Mouse (Mus musculus) T-cell, adult 2 months (primary cell): Measurements from ENCODE around the gene Donson.
A peak's percentile ranks its signal among the peaks of the same experiment; 100 is the strongest.
"Not testable (repeated sequence)": the region's sequence is repeated elsewhere in the genome, so short reads cannot be mapped to it uniquely, and the experiment has no call there.

ENCODE experiments used
- DNase-seq: peaks from one replicate; pipeline ENCODE4 v3.0.0; 2022; ENCODE audit warnings: low spot score

The Donson gene

GRCm38 (mm10) chr16:91688023-91688618 is 449 bp downstream of the Donson start:
- no peak for DNase-seq

DNA sequence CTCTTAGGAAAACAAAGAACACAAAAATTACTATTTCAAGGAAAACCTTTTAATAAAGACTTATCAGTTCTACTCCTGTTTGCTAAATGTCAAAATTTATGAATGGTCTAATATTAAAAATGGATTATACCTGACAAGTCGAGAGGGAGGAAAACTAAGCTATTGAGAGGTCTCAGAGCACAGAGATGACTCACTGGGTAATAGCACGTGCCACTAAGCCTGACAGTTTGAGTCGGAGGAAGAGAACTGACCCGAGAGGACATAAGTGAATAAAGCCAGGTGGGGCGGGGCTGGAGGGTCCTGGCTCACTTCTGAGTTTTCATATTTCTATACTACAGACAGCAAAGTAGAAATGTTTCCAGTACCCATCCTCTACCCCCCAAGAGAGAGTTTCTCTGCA is 2.2 kb downstream of the Donson start:
- DNase-seq: no peak

DNA sequence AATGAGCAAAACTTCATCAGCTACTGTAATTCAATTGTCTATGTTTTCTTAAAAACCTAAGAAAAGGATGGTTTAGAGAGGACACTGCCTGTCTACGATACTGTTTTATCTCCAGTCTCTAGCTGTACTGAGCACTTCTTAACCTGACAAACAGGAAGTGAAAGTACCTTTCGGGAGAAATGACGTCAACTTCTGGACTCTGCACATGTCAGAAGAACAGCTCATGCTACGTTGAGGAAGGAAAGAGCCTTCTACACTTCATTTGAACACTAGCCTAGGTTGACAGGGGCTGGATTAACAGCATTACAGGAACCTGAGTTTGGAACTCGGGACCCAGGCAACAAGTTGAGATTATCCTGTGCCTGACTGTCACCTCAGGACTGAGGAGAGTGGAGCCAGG is 3.0 kb downstream of the Donson start:
- peak; percentile 78 for DNase-seq

- no peak for DNase-seq
These were observed 7.9 kb downstream of the Donson start for GRCm38 (mm10) chr16:91680656-91681055.

DNA sequence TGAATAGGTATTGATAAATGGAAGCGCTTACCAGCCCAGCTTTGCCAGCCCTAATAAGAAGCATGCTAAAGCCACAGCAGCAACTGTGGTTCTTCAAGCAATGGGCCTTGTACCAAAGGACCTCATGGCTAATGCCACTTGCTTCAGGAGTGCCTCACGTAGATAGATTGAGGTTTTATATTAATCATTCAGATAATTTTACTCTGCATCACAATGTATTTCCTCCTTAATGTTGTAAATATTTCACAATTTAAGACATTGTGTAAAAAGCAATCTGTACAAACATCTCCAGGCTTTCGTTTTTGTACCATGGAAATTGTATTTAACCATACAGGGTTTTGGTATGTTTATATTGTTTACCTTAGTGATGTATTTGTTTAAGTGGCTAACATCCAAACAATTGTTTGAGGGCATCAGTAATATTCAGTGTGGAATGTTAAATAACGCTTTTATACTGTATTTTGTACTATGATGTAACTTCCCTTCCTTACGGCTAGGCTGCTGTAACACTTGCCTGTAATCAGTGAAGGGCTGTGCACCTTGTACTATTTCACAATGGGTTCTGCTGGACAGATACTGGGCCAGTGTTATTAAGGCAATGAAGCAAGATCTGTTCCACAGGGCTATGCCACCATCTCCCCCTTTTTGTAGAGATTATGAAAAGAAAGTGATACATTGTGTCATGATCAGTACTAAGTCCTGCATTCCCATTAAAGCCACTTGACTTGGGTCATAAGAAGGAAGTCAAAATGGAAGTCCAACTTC is 10.2 kb downstream of the Donson start:
- DNase-seq: no peak

DNA sequence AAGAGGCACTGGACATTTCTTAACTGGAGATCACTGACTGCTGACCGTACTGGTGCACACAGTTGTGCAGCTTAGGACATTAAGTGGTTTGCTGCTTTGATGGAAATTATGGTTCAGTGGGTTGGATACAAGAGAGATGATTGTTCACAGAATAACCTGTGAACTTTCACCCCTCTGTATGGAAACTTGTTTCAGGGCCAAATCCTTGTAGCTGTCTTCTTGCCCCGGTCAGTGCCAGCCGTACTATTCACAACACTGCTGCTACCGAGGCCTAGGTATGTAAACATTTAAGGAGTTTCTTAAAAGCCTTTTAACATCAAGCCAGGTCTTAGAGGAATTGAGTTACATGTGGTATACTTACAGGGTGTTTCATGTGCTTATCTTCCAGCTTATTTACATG is 14.1 kb downstream of the Donson start:
- DNase-seq: no peak

DNA sequence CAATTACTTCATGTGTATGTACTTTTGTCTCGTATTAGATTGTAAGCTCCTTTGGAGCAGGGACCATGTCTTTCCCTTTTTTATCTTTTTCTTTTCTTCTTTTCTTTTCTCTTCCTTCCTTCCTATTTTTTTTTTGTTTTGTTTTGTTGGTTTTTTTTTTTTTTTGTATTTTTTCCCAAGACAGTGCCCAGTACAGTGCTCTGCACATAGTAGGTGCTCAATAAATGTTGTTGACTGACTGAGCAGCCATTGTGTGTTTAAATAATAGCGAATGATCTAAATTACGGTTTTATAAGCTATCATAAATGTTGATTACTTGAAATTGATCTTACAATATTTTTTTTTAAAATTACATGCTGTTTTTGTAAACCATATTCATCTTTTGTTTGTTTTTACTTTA is 24.8 kb downstream of the Donson start:
- DNase-seq: no peak

DNA sequence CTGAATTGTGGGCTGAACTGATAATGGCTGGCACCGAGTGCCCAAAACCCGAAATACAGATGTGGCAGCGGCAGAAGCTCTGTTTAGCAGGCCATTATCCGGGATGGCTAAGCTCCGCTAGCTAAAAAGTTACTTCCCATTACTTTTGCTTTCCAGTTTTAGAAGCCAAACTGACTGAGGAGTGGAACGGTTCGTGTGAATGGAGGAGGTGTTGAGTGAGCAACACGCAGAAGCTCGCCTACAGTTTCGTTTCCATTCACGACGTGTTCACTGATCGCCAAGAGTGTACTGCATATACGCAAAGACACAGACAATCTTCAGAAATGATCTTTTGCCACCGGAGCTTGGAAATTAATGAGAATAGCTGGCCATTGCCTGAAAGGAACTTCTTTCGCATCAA is 26.2 kb downstream of the Donson start:
- no peak for DNase-seq

- DNase-seq: no peak
These were observed 27.2 kb downstream of the Donson start for GRCm38 (mm10) chr16:91661397-91661796.

GRCm38 (mm10) chr16:91659798-91660197 is 28.8 kb downstream of the Donson start:
- DNase-seq: no peak

- DNase-seq: no peak
These were observed 30.1 kb downstream of the Donson start for GRCm38 (mm10) chr16:91658471-91658870.

DNA sequence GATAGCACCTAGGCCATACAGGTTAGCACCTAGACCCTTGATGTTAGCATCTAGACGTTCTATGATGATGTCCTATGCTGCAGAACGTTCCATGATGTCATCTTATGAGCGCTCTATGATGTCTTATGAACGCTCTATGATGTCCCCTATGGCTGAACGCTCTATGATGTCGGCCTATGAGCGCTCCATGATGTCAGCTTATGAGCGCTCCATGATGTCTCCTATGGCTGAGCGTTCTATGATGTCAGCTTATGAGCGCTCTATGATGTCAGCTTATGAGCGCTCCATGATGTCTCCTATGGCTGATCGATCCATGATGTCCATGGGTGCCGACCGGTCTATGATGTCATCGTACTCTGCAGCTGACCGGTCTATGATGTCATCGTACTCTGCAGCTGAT is 31.3 kb downstream of the Donson start:
- no peak for DNase-seq

- DNase-seq: no peak
These were observed 33.3 kb downstream of the Donson start for GRCm38 (mm10) chr16:91655285-91655684.

GRCm38 (mm10) chr16:91652191-91652590 is 36.4 kb downstream of the Donson start:
- no peak for DNase-seq

GRCm38 (mm10) chr16:91649781-91650180 is 38.8 kb downstream of the Donson start:
- DNase-seq: no peak

DNA sequence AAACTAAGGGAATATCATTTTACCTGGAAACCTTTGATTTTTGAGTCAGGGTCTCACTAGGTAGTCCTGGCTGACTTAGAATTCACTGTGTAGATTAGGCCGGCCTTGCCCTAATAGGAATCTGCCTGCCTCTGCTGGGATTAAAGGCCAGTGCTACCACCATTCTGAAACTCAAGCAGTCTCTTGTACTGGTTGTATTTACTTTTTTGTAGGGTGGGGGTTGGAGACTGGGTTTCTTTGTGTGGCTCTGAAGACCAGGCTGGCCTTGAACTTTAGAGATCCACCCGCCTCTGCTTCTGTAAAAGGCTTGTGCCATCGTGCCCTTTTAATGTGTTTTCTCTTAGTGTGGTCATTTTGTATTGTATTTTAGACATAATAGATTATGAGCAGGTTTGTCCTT is 39.3 kb downstream of the Donson start:
- DNase-seq: no peak

DNA sequence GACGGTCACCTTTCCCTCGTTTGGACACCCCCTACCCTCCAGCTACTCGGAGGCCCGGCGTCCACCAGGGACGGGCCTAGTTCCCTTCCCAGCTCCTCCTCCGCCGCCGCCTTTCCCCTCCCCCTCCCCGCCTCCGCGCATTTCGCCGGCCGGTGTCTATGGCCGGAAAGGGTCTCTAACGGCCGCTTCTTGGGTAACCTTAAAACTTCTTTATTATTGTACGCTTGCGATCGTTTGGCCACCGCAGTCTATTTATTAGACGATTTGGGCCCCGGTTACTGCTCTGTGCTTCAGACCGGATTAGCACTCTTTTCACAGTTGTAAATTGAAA is 40.4 kb downstream of the Donson start:
- no peak for DNase-seq

GRCm38 (mm10) chr16:91647461-91648219 is 40.9 kb downstream of the Donson start, which contains the start of gene Son:
Gene Son (plus strand): TSS chr16:91647506.
- DNase-seq: peak; percentile 98

GRCm38 (mm10) chr16:91646681-91647419 is 41.7 kb downstream of the Donson start, which contains the start of gene Gart:
Gene Gart (minus strand): TSS chr16:91646952.
- peak; percentile 94 for DNase-seq

GRCm38 (mm10) chr16:91645995-91646602 is 42.5 kb downstream of the Donson start:
- DNase-seq: peak; percentile 71

DNA sequence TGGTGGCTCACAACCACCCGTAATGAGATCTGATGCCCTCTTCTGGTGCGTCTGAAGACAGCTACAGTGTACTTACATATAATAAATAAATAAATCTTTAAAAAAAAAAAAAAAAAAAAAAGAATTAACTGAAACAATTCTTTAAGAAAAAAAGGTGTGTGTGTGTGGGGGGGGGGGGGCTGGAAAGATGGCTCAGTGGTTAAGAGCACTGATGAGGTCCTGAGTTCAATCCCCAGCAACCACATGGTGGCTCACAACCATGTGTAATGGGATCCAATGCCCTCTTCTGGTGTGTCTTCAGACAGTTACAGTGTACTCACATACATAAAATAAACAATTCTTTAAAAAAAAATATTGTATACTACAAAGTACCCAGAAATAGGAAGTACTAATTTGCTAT is 43.1 kb downstream of the Donson start:
- not testable (repeated sequence) for DNase-seq

- no peak for DNase-seq
These were observed 43.7 kb downstream of the Donson start for GRCm38 (mm10) chr16:91644901-91645300.
